Mouse (Mus musculus) testis, adult 2 months (tissue): ENCODE data around the gene Ttc39b. TPM values are rescaled to one million over a fixed set of nuclear protein-coding genes. Genes with fewer than 3 reads are reported as not detected.

ENCODE experiments used
- H3K27ac ChIP-seq: fragments of 200-500 bp; 2 replicates; pipeline ENCODE4 v1.5.1; 2012; ENCODE audit warnings: low read depth, low read length; ENCODE audit not compliant: control insufficient read depth, insufficient read depth
- H3K27me3 ChIP-seq: fragments of 200-500 bp; 2 replicates; pipeline ENCODE4 v1.6.1; 2012; ENCODE audit warnings: mild to moderate bottlenecking, low read length, moderate library complexity; ENCODE audit not compliant: control insufficient read depth, insufficient read depth
- H3K36me3 ChIP-seq: fragments of 200-500 bp; 2 replicates; pipeline ENCODE4 v1.6.1; 2012; ENCODE audit warnings: mild to moderate bottlenecking, low read length; ENCODE audit not compliant: control insufficient read depth, insufficient read depth
- H3K4me1 ChIP-seq: fragments of 200-500 bp; 2 replicates; pipeline ENCODE4 v1.6.1; 2012; ENCODE audit warnings: low read length; ENCODE audit not compliant: control insufficient read depth, insufficient read depth
- H3K4me3 ChIP-seq: fragments of 200-500 bp; 2 replicates; pipeline ENCODE4 v1.5.1; 2012; ENCODE audit warnings: low read depth, mild to moderate bottlenecking, low read length, moderate library complexity, mixed read lengths; ENCODE audit not compliant: control insufficient read depth
- CTCF ChIP-seq: fragments of 200-500 bp; IDR thresholded peaks from 2 replicates; pipeline ENCODE4 v1.5.1; 2012; ENCODE audit warnings: low read depth, mild to moderate bottlenecking, inconsistent platforms, low read length, moderate library complexity; ENCODE audit not compliant: control insufficient read depth, insufficient read depth, insufficient replicate concordance
- POLR2A ChIP-seq: fragments of 200-500 bp; IDR thresholded peaks from 2 replicates; pipeline ENCODE4 v1.6.1; 2012; ENCODE audit warnings: low read depth, mild to moderate bottlenecking, inconsistent platforms, low read length, moderate library complexity; ENCODE audit not compliant: control insufficient read depth
- polyA plus RNA-seq: library from polyadenylated mRNA; depleted of rRNA; stranded (reverse); fragments of >200 nt; gene quantifications from 2 replicates; pipeline ENCODE4 v1.2.3, GENCODE M21; 2012

Gene Ttc39b
- polyA plus RNA-seq, 1 experiment, result 6.6 TPM

DNA sequence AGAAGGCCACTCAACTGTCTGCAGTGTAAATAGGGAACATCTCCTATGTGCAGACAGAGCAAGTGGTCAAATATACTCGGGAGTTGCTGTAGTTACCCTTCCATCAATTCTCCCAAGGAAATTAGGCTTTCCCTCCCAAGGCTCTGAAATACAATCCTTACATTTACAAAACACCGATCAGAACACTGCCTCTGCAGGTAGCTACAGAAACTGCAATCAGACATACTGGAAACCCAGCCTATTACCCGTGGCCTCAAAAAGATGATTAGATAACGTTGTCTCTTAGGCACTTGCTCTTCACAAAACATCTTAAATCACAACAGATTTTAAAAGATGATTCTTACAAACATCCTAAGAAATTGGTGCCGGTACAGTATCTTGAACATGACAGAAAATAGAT is 99.8 kb downstream of the Ttc39b start:
- Histone ChIP-seq H3K27ac (no peak overlapping the region), H3K36me3 (no peaks in the 10 kb centered on the region; the same call in 1 of the 2 replicates), H3K4me3 (no peak overlapping the region), H3K27me3 (no peaks in the 10 kb centered on the region), H3K4me1 (no peaks in the 10 kb centered on the region)
- TF ChIP-seq POLR2A, result no peak
- TF ChIP-seq CTCF, result no peak

DNA sequence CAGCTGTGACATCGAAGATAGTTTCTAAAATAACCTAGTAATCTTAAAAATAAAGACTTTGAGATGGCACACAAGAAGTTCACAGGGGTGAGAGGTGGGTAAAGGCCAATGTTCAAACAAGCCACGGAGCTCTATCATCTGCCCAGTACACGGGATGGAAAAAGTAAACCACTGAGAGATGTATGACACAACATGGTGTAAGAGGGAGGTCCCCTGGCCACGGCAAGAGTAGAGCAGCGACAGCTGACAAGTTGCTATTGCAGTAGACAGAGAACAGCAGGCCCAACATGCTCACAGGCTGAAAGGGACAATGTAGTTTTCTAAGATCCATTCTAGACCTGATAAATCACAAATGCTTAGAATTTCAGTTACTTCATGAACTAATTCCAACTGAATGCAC is 100.9 kb downstream of the Ttc39b start:
- H3K4me1 ChIP-seq, result no peaks in the 10 kb centered on the region
- no peak overlapping the region for H3K4me3 ChIP-seq
- H3K27ac ChIP-seq, result no peak overlapping the region
- no peaks in the 10 kb centered on the region for H3K27me3 ChIP-seq
- TF ChIP-seq CTCF, result no peak
- no peak for TF ChIP-seq POLR2A
- H3K36me3 ChIP-seq, result no peaks in the 10 kb centered on the region; the same call in 1 of the 2 replicates

DNA sequence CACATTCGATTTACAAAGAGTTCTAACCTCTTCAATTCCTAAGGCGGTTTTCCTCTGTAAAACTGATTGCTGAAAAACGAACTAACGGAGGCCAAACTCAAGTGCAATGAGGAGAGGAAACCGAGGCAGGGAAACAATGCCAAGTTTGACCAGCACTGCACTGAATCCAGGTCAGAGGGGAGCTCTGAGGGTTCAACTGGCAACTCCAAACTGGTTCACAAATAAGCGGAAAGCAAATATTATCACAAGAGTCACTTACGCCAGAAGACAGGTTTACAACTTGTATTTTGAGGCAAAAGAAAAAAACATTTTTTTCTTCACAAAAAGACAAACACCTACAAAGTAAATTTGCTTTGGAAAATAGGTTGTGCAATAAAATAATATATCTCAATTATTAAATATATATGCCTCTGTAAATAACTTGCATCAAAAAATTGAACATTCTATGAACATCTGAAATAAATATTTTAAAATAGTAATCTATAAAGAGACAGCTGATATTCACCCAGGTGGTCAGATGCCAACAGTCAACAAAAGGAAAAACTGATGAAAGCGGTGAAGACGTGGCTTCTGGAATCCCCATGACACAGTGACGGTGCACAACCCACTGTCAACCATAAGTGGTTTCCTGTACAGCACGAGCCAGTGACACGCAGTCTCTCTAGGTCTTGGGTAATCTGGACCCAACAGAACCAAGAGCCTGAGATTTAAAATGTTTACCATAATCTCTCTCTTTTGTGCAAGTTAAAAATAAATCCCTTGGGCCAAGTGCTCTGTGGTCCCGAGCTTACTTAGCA is 103.1 kb downstream of the Ttc39b start:
- peaks cover 2% of the 10 kb centered on the region; the same call in 1 of the 2 replicates for H3K4me1 ChIP-seq
- TF ChIP-seq CTCF (no peak), POLR2A (no peak)
- H3K27me3 ChIP-seq, result no peaks in the 10 kb centered on the region
- no peak overlapping the region for H3K27ac ChIP-seq
- H3K36me3 ChIP-seq, result no peaks in the 10 kb centered on the region
- H3K4me3 ChIP-seq, result no peak overlapping the region

GRCm38 (mm10) chr4:83219253-83219652 is 104.8 kb downstream of the Ttc39b start:
- Histone ChIP-seq H3K36me3 (no peaks in the 10 kb centered on the region), H3K4me1 (peaks cover 2% of the 10 kb centered on the region; the same call in 1 of the 2 replicates), H3K4me3 (no peak overlapping the region), H3K27me3 (no peaks in the 10 kb centered on the region), H3K27ac (no peak overlapping the region)
- TF ChIP-seq POLR2A (no peak), CTCF (no peak)

GRCm38 (mm10) chr4:83217128-83217527 is 106.9 kb downstream of the Ttc39b start:
- no peaks in the 10 kb centered on the region for H3K36me3 ChIP-seq
- TF ChIP-seq POLR2A (no peak), CTCF (no peak)
- H3K4me1 ChIP-seq, result peaks cover 2% of the 10 kb centered on the region; the same call in 1 of the 2 replicates
- no peak overlapping the region for H3K27ac ChIP-seq
- H3K4me3 ChIP-seq, result no peak overlapping the region
- no peaks in the 10 kb centered on the region for H3K27me3 ChIP-seq

DNA sequence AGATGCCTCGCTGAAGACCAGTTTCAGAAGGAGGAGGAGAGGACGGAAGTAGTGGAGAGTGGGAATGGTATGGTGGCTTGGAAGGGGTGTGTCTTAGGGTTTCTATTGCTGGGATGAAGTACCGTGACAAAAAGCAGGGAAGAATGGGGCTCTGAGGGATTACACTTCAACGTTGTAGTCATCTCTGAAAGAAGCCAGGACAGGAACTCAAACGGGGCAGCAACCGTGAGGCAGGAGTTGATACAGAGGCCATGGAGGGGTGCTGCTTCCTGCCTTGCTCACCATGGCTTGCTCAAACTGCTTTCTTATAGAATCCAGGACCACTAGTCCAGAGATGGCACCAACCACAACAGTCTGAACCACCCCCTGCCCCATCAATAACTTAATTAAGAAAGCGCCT is 107.7 kb downstream of the Ttc39b start:
- no peak for TF ChIP-seq CTCF
- no peak for TF ChIP-seq POLR2A
- Histone ChIP-seq H3K4me3 (no peak overlapping the region), H3K27ac (no peak overlapping the region), H3K36me3 (no peaks in the 10 kb centered on the region), H3K27me3 (no peaks in the 10 kb centered on the region), H3K4me1 (peaks cover 2% of the 10 kb centered on the region; the same call in 1 of the 2 replicates)

DNA sequence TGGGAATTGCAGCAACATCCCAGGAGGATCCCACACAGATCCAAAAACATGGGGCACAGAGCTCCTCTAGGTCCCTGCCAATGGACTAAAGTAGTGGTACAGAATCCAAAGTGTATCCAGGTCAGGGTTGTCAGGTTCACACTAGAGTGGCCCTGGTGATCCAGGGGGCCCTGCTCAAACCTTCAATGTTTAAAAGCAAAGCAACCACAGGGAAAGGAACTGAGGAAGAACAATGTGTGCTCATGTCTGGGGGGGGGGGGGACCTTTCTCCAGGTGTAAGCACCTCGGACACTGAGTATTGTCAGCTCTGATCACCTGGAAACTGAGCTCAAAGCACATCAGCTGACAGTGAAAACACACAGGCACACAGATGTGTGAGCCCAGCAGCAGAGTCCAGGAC is 108.3 kb downstream of the Ttc39b start:
- Histone ChIP-seq H3K27ac (no peak overlapping the region), H3K4me1 (peaks cover 2% of the 10 kb centered on the region; the same call in 1 of the 2 replicates)

More for the DNA sequence above, 108.3 kb downstream of the Ttc39b start:
- Histone ChIP-seq H3K4me3 (no peak overlapping the region), H3K27me3 (no peaks in the 10 kb centered on the region), H3K36me3 (no peaks in the 10 kb centered on the region)
- TF ChIP-seq POLR2A (no peak), CTCF (no peak)
